Mouse (Mus musculus) forebrain, embryonic 16.5 days (tissue): Measurements from ENCODE around the gene Tars2. TPM values are rescaled to one million over a fixed set of nuclear protein-coding genes. Genes with fewer than 3 reads are reported as not detected.

Source experiments
- ATAC-seq: fragments of 200-750 bp; cut with Nextera tagmentation; 2 replicates; pipeline ENCODE4 v1.8.0; 2017; ENCODE audit warnings: mild to moderate bottlenecking, moderate library complexity
- H3K27ac ChIP-seq: fragments of 300-500 bp; sonication (generic); 2 replicates; pipeline ENCODE4 v1.5.1; 2014; ENCODE audit warnings: low read length, control low read depth
- H3K27me3 ChIP-seq: fragments of 300-500 bp; sonication (generic); replicated peaks from 2 replicates; pipeline ENCODE4 v1.6.1; 2014; ENCODE audit warnings: low read length; ENCODE audit not compliant: control insufficient read depth, insufficient read depth
- H3K36me3 ChIP-seq: fragments of 300-500 bp; sonication (generic); 2 replicates; pipeline ENCODE4 v1.6.1; 2014; ENCODE audit not compliant: control insufficient read depth, insufficient read depth
- H3K4me1 ChIP-seq: fragments of 300-500 bp; sonication (generic); replicated peaks from 2 replicates; pipeline ENCODE4 v1.6.1; 2014; ENCODE audit warnings: low read length; ENCODE audit not compliant: control insufficient read depth, insufficient read depth
- H3K4me2 ChIP-seq: fragments of 300-500 bp; sonication (generic); 2 replicates; pipeline ENCODE4 v1.6.1; 2014; ENCODE audit warnings: mild to moderate bottlenecking, low read length, control low read depth
- H3K4me3 ChIP-seq: fragments of 300-500 bp; sonication (generic); replicated peaks from 2 replicates; pipeline ENCODE4 v1.5.1; 2014; ENCODE audit warnings: mild to moderate bottlenecking, low read length, control low read depth
- H3K9ac ChIP-seq: fragments of 300-500 bp; sonication (generic); replicated peaks from 2 replicates; pipeline ENCODE4 v1.6.1; 2014; ENCODE audit warnings: low read depth, low read length, control low read depth
- H3K9me3 ChIP-seq: fragments of 300-500 bp; sonication (generic); 2 replicates; pipeline ENCODE4 v1.6.1; 2016; ENCODE audit warnings: low read length; ENCODE audit not compliant: control insufficient read depth
- whole genome bisulfite sequencing: fragments of 180-500 bp; shearing (Covaris S2); extraction: QIAGEN DNeasy Blood & Tissue Kit; methylation state at CpG from one replicate; pipeline ENCODE4 v1.1.7; 2014; 5-methylcytosine and 5-hydroxymethylcytosine counted together
- polyA plus RNA-seq: library from polyadenylated mRNA; unstranded; fragments of >200 nt; fragmentation: Nextera tagmentation; extraction: Ambion mirVana; gene quantifications from 2 replicates; pipeline ENCODE4 v1.2.1, GENCODE M21; 2015

Gene Tars2
- polyA plus RNA-seq, 1 experiment from 2014 or later = 53.0 TPM

GRCm38 (mm10) chr3:95765534-95765933 lies 5.5 kb upstream of the Tars2 start:
- Histone ChIP-seq H3K27me3 (no peaks in the 10 kb centered on the region), H3K36me3 (peaks cover 23% of the 10 kb centered on the region), H3K27ac (no peak overlapping the region), H3K9ac (no peak overlapping the region), H3K4me1 (no peaks in the 10 kb centered on the region), H3K9me3 (no peaks in the 10 kb centered on the region), H3K4me2 (no peak overlapping the region), H3K4me3 (no peak overlapping the region)
- WGBS = 94% methylated on average over 10 of the region's 10 CpGs
- ATAC-seq = no peak

DNA sequence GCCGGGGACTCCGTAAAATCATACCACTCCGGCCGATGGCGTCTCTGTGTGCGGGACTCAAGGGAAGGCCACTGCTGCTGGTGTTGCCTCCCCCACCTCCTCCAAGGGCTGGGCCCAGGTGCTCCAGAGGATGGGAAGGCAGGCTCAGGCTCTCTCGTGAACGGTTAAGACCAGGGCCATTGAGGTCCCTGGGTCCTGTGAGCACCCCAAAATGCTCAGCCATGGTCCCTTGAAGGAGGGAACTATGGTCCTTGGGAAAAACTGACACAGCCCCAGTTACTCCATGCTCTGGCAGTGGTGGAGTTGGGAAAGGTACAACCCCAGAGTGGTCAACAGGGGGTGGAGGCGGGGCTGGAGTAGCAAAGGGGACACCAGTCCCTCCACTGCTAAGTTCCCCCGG lies 3.8 kb upstream of the Tars2 start:
- no peaks in the 10 kb centered on the region for H3K9me3 ChIP-seq
- ATAC-seq = no peak
- H3K4me1 ChIP-seq = no peaks in the 10 kb centered on the region
- H3K27ac ChIP-seq = no peak overlapping the region
- 75% methylated on average over 10 of the region's 10 CpGs for WGBS
- H3K27me3 ChIP-seq = no peaks in the 10 kb centered on the region
- H3K9ac ChIP-seq = no peak overlapping the region
- H3K4me2 ChIP-seq = no peak overlapping the region
- H3K4me3 ChIP-seq = no peak overlapping the region
- peaks cover 20% of the 10 kb centered on the region for H3K36me3 ChIP-seq

DNA sequence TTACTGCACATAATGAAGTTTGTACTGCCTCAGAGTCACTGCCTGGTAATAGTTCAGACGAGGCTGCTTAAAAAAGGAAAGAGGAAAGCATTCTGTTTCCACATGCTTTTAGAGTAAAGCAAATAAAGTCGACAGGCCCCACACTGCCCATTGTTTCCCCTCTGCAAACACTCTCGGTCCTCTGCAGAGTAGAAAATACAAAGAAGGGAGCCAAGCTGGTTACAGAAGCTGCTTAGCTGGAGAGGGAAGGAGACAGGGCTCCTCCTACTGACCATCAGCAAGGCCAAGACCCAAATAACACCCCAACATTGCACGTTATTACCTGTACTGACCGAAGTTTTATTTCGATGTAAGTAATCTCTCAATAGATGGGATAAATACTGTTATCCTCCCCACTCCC lies 3.0 kb upstream of the Tars2 start:
- no peak for ATAC-seq
- no peak overlapping the region for H3K4me3 ChIP-seq
- no peak overlapping the region for H3K27ac ChIP-seq
- H3K27me3 ChIP-seq = no peaks in the 10 kb centered on the region
- no peaks in the 10 kb centered on the region for H3K9me3 ChIP-seq
- H3K4me2 ChIP-seq = no peak overlapping the region
- H3K4me1 ChIP-seq = no peaks in the 10 kb centered on the region
- peaks cover 18% of the 10 kb centered on the region for H3K36me3 ChIP-seq
- no peak overlapping the region for H3K9ac ChIP-seq
- 48% methylated on average over 6 of the region's 6 CpGs for WGBS

DNA sequence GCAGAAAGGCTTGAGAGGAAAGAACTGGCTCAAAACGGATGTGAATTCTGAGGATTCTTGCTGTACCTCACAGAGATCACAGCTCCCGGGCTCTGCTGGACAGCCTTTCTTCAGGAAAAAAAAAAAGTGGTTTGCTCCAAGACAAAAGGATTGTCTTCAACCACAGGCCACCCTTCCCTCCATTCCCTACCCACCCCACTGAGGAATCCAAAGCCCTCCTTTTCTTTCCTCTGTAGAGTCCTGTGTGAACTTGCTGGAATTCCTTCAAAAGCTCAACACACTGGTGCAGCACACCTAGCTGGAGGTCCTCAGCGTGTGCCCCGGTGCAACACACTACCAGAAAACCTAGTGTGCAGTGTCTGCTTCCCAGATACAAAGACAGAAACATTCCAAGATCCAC lies 1.8 kb upstream of the Tars2 start:
- H3K4me1 ChIP-seq = no peaks in the 10 kb centered on the region
- WGBS = 73% methylated on average over 4 of the region's 4 CpGs
- H3K36me3 ChIP-seq = peaks cover 18% of the 10 kb centered on the region
- H3K9me3 ChIP-seq = no peaks in the 10 kb centered on the region
- H3K4me2 ChIP-seq = no peak overlapping the region
- H3K4me3 ChIP-seq = no peak overlapping the region
- no peak overlapping the region for H3K9ac ChIP-seq
- H3K27ac ChIP-seq = no peak overlapping the region
- no peaks in the 10 kb centered on the region for H3K27me3 ChIP-seq
- no peak for ATAC-seq

GRCm38 (mm10) chr3:95760656-95761055 lies 650 bp upstream of the Tars2 start:
- Histone ChIP-seq H3K9me3 (no peaks in the 10 kb centered on the region), H3K4me2 (no peak overlapping the region), H3K36me3 (peaks cover 9% of the 10 kb centered on the region), H3K4me3 (no peak overlapping the region), H3K27me3 (no peaks in the 10 kb centered on the region), H3K27ac (no peak overlapping the region), H3K4me1 (no peaks in the 10 kb centered on the region), H3K9ac (no peak overlapping the region)
- no peak for ATAC-seq

DNA sequence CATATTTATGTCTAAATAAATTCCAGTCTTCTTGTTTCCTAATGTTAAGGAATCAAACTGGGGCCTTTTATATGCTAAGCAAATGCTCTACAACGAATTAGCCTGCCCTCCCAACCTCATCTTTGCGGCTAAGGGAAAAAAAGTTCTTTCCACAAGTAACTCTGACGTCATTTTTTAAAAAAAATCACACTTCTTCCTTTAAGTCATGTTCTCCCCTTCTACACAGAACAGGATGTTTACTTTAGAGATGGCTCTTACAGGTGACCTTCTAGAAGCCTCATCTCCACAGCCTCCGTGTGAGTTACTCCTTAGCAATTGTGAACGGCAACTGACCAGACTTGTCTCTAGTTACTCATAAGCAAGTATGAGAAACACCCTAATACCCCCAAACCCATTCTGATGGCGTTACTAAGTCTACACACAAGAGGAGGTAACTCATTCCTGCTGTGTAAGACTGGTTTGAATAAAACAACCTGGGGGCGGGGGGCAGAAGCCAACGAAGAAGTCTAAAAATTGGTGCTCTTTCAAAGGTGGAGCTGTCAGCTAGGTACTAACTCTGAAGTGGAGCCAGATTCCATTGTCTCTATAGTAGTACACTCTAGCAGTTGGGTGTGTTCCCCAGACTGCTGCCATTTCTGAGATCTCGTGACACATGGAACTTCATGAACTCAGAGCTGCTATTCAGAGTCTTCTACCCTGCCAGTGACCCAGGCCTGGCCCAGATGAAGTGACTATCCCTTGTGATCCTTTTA lies 1.4 kb downstream of the Tars2 start:
- H3K4me2 ChIP-seq = no peak overlapping the region
- peaks cover 8% of the 10 kb centered on the region for H3K4me1 ChIP-seq
- no peaks in the 10 kb centered on the region; the same call in 1 of the 2 replicates for H3K36me3 ChIP-seq
- no peak overlapping the region for H3K9ac ChIP-seq
- no peak overlapping the region for H3K27ac ChIP-seq
- no peaks in the 10 kb centered on the region for H3K9me3 ChIP-seq
- no peaks in the 10 kb centered on the region for H3K27me3 ChIP-seq
- 60% methylated on average over 9 of the region's 9 CpGs for WGBS
- no peak for ATAC-seq
- no peak overlapping the region for H3K4me3 ChIP-seq

DNA sequence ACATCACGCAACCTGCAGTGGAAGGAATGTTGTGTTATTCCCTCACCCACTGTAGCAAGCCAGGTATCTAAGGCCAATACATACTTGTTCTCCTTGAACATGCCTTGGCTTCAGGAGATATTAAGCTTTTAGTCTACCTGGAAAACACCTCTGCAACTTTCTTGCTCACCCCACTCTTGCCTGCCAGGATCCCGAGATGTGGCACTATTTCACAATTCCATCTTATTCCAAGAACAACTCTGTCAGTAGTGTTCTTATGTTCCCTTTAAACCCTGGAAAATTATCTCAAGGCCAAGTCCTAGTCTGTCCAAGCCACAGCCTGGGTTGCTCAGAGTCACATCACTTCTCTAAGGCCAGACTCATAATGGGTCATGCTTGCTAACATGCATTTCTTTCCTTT lies 3.2 kb downstream of the Tars2 start:
- H3K36me3 ChIP-seq = peaks cover 8% of the 10 kb centered on the region; the same call in 1 of the 2 replicates
- H3K9ac ChIP-seq = no peak overlapping the region
- H3K4me2 ChIP-seq = no peak overlapping the region
- H3K4me3 ChIP-seq = no peak overlapping the region
- no peaks in the 10 kb centered on the region for H3K27me3 ChIP-seq
- H3K4me1 ChIP-seq = peaks cover 10% of the 10 kb centered on the region
- WGBS = 90% methylated on average over 2 of the region's 2 CpGs
- H3K9me3 ChIP-seq = no peaks in the 10 kb centered on the region
- no peak for ATAC-seq
- H3K27ac ChIP-seq = no peak overlapping the region

DNA sequence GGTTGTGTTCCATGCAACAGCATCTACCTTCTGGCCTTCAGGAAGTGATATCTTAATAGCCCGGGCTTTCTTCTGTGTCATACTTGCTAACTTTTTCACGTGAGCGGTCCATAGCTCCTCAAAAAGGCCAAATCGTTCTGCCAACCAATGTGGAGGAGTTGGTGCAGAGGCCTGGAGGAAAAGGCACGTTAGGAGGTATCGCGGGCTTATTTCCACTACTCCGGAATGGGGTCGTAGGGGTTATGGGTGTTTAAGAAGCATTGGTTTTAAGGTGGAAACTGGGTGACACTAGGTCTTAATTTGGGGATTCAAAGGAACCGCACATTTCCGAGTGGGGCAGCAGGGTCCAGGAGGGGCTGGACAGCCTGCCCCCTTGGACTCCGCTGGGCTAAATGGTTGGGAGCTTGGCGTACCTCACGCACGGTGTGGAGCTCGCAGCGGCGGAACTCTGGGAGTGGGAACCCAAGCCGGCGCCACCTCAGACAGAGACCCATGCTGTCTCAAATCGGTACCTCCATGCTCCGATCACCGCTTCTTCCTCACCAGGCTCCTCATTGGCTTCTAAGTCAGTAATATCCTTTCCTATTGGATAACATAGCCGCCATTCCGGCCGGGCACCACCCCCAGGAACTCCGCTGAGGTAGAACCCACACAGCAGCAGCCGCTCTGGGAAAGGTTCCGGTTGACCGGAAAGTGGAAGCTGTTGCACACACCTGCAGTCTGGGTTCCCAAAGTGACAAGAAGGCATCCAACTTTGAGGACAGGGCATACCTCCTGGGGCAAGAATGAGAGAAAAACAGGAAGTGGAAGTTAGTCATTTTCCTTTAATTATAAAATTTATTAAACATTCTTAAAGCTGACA lies 5.4 kb downstream of the Tars2 start:
- no peaks in the 10 kb centered on the region for H3K9me3 ChIP-seq
- peak overlapping the region; percentile 45; the same call in 1 of the 2 replicates for H3K27ac ChIP-seq
- H3K27me3 ChIP-seq = no peaks in the 10 kb centered on the region
- under 1% methylated on average over 30 of the region's 30 CpGs for WGBS
- ATAC-seq = peak; percentile 100
- peaks cover 18% of the 10 kb centered on the region; the same call in 1 of the 2 replicates for H3K36me3 ChIP-seq
- peak overlapping the region; percentile 79 for H3K4me3 ChIP-seq
- peak overlapping the region; percentile 89 for H3K4me2 ChIP-seq
- peak overlapping the region; percentile 73 for H3K9ac ChIP-seq
- H3K4me1 ChIP-seq = peaks cover 10% of the 10 kb centered on the region

DNA sequence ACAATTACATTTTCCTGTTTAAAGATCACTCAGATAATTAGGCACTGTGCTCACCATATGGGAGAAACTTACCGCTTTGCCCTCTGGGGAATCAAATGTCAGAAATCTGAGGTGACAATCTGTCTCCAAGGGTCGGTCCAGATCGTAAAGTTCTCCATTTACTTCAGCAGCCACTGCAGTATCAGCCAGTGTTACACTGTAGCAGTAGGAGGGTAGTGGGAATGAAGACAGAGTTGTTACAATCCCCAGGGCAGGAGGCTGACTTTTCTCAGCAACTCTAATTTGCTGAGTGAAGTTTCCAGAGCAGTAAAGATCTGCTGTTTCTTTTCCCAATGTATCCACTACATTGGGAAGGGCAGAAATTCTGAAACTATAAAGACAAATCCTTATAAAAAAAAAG lies 7.1 kb downstream of the Tars2 start:
- no peak overlapping the region for H3K27ac ChIP-seq
- no peaks in the 10 kb centered on the region for H3K9me3 ChIP-seq
- H3K4me3 ChIP-seq = no peak overlapping the region
- no peak overlapping the region for H3K9ac ChIP-seq
- H3K36me3 ChIP-seq = peaks cover 29% of the 10 kb centered on the region
- peaks cover 10% of the 10 kb centered on the region for H3K4me1 ChIP-seq
- H3K27me3 ChIP-seq = no peaks in the 10 kb centered on the region
- 83% methylated on average over 3 of the region's 3 CpGs for WGBS
- no peak for ATAC-seq
- no peak overlapping the region for H3K4me2 ChIP-seq
